Mouse (Mus musculus): ENCODE measurements around the gene Tcf7l1.
A peak's percentile ranks its signal among the peaks of the same experiment; 100 is the strongest.

Tcf7l1 gene

GRCm38 (mm10) chr6:72622917-72623316, 166.1 kb downstream of the Tcf7l1 start:
- DNase-seq (ENCODE audit: low spot score in 2 of 2) = no peak

DNA sequence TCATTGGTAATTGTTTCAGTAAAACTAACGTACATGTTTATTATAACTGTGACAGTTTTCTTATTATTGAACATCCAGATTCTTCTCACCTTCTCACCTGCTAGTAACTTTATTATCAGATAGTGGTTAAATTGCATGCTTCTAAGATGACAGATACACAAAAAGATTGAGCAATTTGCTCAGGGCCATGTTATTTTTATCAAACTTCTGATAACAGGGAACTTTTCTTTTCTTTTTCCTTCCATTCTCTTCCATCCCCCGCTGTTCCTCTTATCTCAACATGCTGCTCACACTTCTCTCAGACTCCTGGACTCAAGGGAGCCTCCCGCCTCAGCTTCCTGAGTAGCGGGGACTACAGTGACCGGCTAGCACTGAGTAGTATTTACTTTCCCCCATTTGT, 168.1 kb downstream of the Tcf7l1 start:
- DNase-seq (ENCODE audit: low spot score in 2 of 2) = no peak

DNA sequence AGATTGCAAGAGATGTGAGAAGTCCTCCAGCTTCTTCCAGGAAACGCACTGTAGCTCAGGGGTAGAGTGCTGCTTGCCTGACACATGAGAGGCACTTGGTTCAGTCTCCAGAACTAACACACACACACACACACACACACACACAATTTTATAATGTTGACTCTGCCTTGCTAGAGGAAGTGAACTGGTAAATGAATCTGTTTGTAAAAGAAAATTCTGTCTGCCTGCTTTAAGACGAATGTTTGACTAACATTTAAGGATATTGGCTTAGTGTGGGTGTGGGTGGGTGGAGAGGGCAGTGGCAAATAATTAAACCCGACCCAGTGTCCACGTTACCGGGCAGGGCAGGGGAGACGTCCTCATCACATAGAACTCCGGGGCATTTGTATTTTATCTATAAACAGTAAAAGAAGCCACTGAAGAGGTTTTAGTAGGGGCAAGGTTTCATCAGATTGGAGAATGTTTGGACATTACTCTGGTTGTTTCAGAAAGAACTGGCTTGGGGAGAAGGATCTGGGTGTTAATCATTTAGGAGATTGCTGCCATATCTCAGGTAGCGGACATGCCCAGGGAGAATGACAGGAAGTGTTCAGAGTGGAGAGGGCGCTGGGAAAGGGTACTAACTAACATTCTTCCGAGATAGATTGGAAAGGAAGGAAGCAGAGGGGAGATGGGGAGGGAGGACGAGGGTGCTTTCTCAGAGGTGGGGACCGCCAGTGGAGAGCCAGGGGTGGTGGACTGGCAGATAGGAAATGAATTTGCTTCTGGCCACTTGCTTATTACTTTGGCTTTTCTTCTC, 169.1 kb downstream of the Tcf7l1 start:
- no peak for DNase-seq (ENCODE audit: low spot score in 2 of 2)

- DNase-seq (ENCODE audit: low spot score in 2 of 2) = peak; percentile 79 to 90
Observed at GRCm38 (mm10) chr6:72616643-72617288, 172.3 kb downstream of the Tcf7l1 start, which contains the start of gene Tgoln1. Gene Tgoln1, minus strand, starts transcription at chr6:72617000.

DNA sequence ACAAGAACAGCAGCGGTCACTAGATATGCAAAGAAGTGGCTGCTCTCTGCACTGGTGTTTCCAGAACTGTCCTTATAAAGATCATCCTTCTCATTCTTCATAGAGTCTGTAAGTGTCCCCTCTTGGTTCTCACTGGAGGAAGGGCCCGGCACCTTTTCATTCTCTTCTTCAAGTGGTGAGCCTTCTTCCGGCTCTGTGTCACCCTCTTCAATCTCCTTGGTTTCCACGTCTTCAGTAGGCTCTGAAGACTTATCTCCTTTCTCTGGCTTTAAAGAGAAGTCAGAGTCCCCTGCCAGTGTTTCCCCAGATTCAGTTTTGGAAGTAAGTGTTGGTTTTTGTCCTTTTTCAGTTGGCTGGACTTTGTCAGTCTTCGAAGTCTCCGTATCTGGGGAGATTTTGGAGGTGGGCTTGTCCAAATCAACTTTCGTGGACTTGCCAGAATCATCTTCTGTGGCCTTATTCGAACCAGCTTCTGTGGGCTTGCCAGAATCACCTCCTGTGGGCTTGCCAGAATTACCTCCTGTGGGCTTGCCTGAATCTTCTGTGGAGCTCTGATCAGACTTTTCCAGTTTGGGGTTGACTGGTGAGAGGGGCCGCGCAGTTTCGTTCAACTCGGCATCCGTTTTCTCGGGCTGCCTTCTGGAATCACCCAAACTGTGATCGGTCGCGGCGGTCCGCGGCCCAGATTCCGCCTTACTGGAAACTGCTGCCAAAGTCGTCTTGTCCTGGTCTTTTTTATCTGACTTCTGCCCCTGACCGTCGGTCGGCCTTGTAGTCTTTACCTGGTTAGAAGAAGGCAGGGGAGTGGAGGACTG, 173.3 kb downstream of the Tcf7l1 start:
- no peak for DNase-seq (ENCODE audit: low spot score in 2 of 2)

DNA sequence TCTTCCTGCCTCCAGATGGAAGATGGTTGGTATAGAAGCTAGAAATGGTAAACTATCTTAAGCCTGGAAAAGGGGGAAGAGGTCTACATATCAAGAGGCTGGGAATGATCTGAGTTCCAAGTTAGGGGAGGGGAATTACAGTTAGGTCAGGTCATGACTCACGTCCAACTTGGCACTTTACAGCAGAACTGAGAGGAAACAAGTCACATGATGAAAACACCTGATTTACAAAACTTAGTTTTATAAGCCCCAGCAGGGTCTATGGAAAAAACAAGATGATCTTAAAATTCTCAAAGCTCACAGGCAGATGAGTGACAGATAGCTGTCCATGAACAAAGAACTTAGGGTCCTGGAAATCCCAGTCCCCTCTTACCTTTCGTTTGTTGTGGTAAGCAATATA, 173.9 kb downstream of the Tcf7l1 start:
- no peak for DNase-seq (ENCODE audit: low spot score in 2 of 2)

GRCm38 (mm10) chr6:72610261-72610660, 178.8 kb downstream of the Tcf7l1 start:
- DNase-seq (ENCODE audit: low spot score in 2 of 2) = no peak

DNA sequence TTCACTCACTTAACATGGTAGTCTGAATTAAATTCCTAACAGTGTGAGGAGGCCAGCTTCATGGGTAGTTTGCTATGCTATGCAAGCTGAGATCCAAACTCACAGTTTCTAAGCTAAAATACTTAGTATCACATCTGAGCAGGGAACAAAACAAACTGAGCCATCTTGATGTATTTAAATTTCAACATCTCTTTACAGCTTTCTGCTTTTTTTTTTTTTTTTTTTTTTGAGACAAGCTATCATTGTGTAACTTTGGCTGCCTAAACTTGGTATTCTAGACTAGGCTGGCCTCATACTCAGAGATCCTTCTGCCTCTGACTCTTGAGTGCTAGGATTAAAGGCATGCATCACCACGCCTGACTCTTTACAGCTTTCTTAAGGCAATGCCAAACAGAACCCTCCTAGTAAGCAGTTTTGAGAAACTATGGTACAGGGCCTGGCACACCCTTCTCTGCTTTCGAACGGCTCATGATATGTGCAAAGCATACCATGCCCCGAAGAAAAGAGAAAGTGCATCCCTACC, 180.3 kb downstream of the Tcf7l1 start:
- no peak for DNase-seq (ENCODE audit: low spot score in 2 of 2)

- no peak for DNase-seq (ENCODE audit: low spot score in 2 of 2)
Observed at GRCm38 (mm10) chr6:72607676-72608075, 181.4 kb downstream of the Tcf7l1 start.

- no peak for DNase-seq (ENCODE audit: low spot score in 2 of 2)
Observed at GRCm38 (mm10) chr6:72607060-72607459, 182.0 kb downstream of the Tcf7l1 start.

DNA sequence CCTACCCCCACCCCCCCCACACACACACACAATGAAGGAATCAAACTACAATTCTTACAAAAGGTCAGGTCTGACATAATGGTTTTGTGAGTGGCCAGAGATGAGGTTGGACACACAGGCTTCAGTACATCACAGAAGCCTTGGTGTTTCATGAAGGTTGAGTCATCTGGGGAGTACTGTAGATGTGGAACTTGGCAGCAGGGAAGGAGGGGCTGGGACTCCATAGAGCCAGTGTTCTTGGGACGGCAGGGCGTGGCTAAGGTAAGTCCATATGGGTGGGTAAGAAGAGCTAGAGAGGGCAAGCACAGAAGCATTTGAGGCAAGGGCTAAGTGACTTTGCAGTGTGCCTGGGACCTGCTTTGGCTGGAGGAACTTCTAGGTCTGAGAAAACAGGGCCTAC, 185.0 kb downstream of the Tcf7l1 start:
- no peak for DNase-seq (ENCODE audit: low spot score in 2 of 2)

GRCm38 (mm10) chr6:72601732-72602131, 187.3 kb downstream of the Tcf7l1 start:
- DNase-seq (ENCODE audit: low spot score in 2 of 2) = peak in 1 of 2 experiments; percentile 88

DNA sequence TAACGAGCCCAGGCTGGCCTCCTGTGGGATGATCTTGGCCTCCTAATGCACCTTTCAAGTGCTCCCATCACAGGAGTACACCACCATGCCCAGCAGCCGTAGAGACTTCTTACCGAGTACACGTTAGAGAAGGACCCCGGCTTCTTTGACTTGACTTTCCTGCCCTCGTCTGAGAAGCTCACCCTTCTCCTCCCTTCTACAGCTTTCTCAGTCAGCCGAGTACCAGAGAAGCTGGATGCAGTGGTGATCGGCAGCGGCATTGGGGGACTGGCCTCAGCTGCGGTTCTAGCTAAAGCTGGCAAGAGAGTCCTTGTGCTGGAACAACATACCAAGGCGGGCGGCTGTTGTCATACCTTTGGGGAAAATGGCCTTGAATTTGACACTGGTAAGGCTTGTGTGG, 188.3 kb downstream of the Tcf7l1 start:
- DNase-seq (ENCODE audit: low spot score in 2 of 2) = no peak

DNA sequence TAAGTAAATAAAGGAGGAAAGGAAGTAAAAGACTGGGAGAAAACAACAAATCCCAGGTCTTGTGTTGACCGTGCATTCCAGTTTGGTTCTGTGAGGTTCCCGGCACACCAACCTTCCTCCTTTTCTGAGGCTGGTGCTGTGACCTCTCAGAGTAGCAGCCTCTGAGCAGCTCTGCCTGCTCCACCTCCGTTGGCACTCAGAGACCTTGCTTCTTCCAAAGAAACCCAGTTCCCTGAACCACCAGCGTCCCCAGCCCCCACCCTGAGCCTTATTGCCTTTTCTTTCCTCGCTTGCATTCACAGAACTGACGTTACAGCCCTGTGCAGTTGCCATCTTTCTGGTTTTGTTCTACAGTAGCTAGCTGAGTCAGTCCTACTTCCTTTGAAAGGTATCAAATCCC, 188.8 kb downstream of the Tcf7l1 start:
- DNase-seq (ENCODE audit: low spot score in 2 of 2) = no peak

GRCm38 (mm10) chr6:72598791-72599557, 190.1 kb downstream of the Tcf7l1 start:
- DNase-seq (ENCODE audit: low spot score in 2 of 2) = peak in 1 of 2 experiments; percentile 47

DNA sequence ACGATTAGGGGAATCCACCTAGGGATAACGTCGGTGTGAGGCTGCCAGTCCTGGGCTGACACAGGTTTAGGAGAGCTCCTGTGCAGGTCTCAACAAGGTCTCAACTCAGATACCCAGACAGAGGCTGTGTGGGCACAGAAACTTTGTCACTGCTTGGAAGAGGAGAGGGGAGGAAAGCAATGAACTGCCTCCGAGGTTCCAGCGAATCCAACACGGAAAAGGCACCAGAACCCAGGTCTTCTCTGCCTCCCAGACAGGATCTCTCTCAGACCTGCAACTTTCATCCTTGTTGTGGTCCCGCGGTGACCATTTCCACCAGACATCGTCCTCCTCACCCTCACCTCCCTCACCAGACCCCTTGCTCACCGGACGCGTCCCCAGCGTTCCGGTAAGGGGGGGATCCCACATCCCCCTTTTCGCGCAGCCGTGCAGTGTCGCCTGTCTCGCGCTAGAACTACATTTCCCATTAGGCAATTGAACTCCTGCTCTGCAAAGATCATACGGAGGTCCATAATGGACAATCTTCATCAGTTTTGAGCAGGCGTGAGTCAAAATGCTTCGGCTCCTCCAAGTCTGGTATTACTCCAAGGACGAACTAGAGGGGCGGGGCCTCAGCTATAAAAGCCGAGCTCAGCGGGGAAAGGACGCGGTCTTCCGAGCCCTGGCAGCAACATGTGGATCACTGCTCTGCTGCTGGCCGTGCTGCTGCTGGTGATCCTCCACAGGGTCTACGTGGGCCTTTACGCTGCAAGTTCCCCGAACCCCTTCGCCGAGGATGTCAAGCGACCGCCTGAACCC, 190.9 kb downstream of the Tcf7l1 start, which contains the start of the genes Elmod3 and Retsat:
Gene Elmod3, minus strand, starts transcription at position 458 of the 798 bp plus-strand sequence.
Gene Retsat, plus strand, starts transcription at position 520 of the 798 bp plus-strand sequence.
- peak; percentile 91 to 94 for DNase-seq (ENCODE audit: low spot score in 2 of 2)

DNA sequence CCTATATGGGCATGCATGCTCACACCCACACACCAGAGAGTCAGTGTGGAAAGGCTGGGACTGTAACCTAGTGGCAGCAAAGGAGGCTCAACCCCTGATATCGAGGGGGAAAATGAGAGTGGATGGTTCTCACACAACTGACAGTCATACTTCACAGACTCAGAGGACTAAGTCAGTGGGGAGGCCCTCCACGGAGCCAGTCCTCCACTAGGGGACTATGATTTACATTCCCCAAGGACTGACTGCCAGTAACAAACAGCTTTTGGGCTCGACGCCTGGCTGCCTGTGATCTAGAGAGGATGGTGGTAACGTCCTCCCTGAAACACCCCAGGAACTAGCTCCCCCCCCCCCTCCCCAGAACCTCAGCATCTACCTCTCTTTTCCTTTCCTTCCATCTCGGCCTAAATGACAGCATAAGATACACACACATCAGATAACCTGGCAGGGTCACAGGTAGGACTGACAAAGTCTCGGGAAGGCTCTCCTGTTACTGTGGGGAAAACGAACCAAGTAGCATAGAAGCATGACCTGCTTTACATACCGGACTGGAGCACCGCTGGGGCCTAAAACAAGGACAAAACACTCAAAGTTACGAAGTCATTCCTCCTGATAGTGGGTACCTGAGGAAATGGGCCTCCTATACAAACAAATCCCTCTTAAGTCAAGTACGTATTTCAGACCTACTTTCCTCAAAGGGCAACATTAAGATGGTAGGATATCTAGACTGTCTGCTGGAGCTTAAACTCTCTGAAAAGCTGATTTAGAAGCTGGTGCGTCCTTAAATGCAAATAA, 191.8 kb downstream of the Tcf7l1 start:
- no peak for DNase-seq (ENCODE audit: low spot score in 2 of 2)

DNA sequence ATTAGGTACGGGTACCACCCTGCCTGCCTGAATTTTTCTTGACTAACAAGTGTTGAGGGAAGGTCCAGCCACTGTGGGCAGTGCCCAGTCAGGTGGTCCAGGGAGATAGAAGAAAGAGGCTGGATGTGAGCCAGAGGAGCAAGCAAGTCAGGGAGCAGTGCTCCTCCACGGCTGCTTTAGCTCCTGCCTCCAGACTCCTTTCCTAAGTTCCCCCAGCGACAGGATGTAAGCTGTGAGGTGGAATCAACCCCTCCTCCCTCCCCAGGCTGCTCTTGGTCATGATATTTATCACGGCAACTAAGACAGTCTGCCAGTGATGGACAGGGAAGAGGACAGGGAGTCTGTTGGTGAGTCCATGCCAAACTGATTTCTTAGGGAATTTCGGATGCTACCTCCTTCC, 195.1 kb downstream of the Tcf7l1 start:
- DNase-seq (ENCODE audit: low spot score in 2 of 2) = no peak

DNA sequence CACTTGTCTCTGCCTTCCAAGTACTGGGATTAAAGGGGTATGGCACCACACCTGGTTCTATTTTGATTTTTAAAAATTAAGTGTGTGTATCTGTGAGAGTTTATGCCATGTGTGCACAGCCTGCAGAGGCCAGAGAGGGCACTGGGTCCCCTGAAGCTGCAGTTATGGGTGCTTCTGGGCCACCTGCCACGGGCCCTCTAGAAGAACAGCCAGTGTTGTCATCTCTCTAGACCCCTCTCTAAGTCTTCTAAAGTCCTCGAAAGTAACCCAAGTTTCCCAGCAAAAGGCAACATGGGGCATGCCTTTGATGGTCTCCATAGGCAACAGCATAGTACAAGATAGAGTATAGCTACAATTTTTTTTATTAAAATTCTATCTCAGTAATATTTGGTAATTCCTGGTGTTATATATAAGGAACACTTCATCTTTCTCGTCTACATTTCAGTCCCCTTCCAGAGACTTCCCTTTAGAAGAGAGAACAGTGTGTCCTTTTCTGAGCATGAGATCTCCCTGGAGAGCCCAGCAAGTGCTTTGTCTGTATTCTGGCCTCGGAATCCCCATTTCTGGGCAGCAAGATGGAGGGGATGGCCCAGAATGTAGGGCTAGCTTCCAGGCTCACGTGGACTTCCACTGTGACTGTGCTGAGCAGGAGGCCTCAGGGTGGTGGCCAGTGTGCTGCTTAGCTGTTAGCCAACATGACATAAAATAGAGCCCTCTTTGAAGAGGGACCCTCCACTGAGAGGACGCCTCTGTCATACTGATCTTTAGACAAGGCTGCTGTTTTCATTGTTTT, 195.8 kb downstream of the Tcf7l1 start:
- no peak for DNase-seq (ENCODE audit: low spot score in 2 of 2)
